Mouse (Mus musculus) erythroid progenitor cell, adult 5-6 weeks (primary cell): ENCODE measurements around the gene Samt2. TPM values are rescaled to one million over a fixed set of nuclear protein-coding genes. Genes with fewer than 3 reads are reported as not detected.
"Not testable (repeated sequence)": the region's sequence is repeated elsewhere in the genome, so short reads cannot be mapped to it uniquely, and the experiment has no call there.

Source experiments
- ATAC-seq: replicated peaks from 2 replicates; pipeline ENCODE4 v1.8.0; 2016; ENCODE audit warnings: moderate number of reproducible peaks, mild to moderate bottlenecking, moderate TSS enrichment, inconsistent platforms; ENCODE audit not compliant: poor library complexity, low FRiP score, severe bottlenecking
- total RNA-seq, 2 experiments: library from RNA; stranded (forward) in 1 of 2; stranded (reverse) in 1 of 2; fragments of 150-400 nt in 1 of 2; fragments of 186-747, 209-891 nt in 1 of 2; gene quantifications; 2 replicates each; pipeline versions ENCODE4 v1.2.3 to v1.2.4; 2015 to 2017; ENCODE audit warnings: low replicate concordance in 2 of 2

Gene Samt2
- total RNA-seq (2015; ENCODE audit: low replicate concordance): not detected in 2 replicates
- total RNA-seq (2017; ENCODE audit: low replicate concordance): not detected in 2 replicates

DNA sequence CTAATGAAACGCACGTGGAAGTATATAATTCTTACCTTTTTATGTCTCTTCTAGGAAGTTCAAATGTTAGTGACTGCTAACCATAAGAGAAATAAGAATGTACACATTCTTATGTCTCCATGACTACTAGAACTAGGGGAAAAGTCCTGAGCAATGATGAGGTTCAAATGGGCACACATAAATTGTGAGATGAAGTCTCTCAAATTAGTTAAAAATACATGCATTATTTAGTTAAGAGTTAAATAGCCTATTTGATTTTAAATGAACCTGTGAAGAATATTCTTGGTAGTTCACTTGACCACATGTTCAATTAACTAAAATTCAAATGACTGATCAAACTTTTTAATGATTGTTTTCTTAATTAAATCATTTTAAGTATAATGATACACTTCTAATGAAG lies at the start of gene Samt2:
TSS of gene Samt2 (minus strand) at position 101 of the 400 bp plus-strand sequence.
- not testable (repeated sequence) for ATAC-seq

Other genes starting within 250 kb of the Samt2 start
- not detected in 2 replicates for gene 4930524N10Rik, start 236.0 kb downstream of the Samt2 start, total RNA-seq (2015; ENCODE audit: low replicate concordance)
- not detected in 2 replicates for gene 4930524N10Rik, start 236.0 kb downstream of the Samt2 start, total RNA-seq (2017; ENCODE audit: low replicate concordance)
- not detected in 2 replicates for gene Samt4, start 97.4 kb downstream of the Samt2 start, total RNA-seq (2015; ENCODE audit: low replicate concordance)
- gene Samt4, start 97.4 kb downstream of the Samt2 start, total RNA-seq (2017; ENCODE audit: low replicate concordance): not detected in 2 replicates